Mouse (Mus musculus): ENCODE data around the gene Pip5kl1.

DNA sequence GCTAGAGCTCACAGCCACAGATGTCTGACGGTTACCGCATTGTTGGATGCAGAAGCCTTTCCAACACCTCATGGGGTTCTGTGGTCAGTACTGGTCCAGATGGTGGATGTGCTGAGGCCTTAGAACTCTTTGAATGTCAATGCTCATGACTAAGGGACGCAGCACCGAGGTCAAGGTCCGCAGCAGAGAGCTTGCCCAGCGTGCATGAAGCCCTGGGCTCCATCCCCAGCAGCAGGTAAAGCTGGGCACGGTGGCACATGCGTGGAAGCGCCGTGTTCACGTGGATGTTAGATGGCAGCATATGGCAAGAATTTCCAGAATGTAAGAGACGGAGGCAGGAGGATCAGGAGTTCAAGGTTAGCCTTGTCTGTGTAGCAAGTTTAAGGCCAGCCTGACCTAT is 48.8 kb upstream of the Pip5kl1 start:
- TF ChIP-seq CTCF (IDR thresholded peaks at IDR 0.05; ENCODE audit: control insufficient read depth, insufficient read depth, insufficient replicate concordance, low read depth, low read length): no peak
- TF ChIP-seq POLR2A (IDR thresholded peaks at IDR 0.05; ENCODE audit: control insufficient read depth, low read depth, low read length): no peak
